Mouse (Mus musculus): ENCODE results near the gene Tmem43. TPM values are rescaled to one million over a fixed set of nuclear protein-coding genes. Genes with fewer than 3 reads are reported as not detected.

The Tmem43 gene
- total RNA-seq, 1 experiment, result 87.5 TPM

DNA sequence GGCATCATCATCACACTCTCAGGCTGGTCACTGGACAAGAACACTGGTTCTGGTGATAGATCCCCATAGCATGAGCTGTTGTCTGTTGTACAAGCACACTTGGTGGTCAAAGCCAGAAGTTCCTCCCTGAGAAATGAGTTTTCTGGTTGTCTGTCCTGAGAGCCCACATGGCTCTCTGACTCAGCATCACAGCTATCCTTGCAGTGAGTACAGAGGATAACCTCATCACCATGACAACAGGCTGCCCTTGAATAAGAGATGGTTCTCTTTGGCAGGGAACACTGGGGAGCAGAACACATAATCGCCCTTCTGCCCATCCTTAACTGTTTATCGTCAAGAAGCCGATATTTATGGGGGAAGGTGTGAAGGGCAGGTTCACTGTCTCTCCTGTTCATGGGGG is 28.2 kb upstream of the Tmem43 start:
- no peaks in the 10 kb centered on the region for H3K9me3 ChIP-seq (ENCODE audit: control insufficient read depth, insufficient read depth, low read depth, low read length)
- H3K4me3 ChIP-seq (ENCODE audit: insufficient read depth in 1 of 2, low read depth in 1 of 2, low read length in 2 of 2, poor library complexity in 1 of 2, severe bottlenecking in 1 of 2), result no peak overlapping the region
- H3K27ac ChIP-seq (ENCODE audit: insufficient read depth, low read depth, low read length, poor library complexity, severe bottlenecking), result no peak overlapping the region
- TF ChIP-seq ZNF384 (IDR thresholded peaks at IDR 0.05; ENCODE audit: low read depth, low read length) (no peak), ZC3H11A (IDR thresholded peaks at IDR 0.05; ENCODE audit: borderline replicate concordance, low read depth, low read length) (no peak)
- in situ Hi-C loops (cut with MboI; ENCODE audit: low sequenced_read_pairs in 2 of 2, unreplicated experiment in 2 of 2), result no loop called here
- no peaks in the 10 kb centered on the region for H3K36me3 ChIP-seq (ENCODE audit: control insufficient read depth, insufficient read depth, low read length, poor library complexity, severe bottlenecking)
- no peak overlapping the region for H3K9ac ChIP-seq (ENCODE audit: insufficient read depth, low read depth, low read length, poor library complexity, severe bottlenecking)
- DNase-seq (ENCODE audit: low read depth, low spot score), result no peak
- H3K4me1 ChIP-seq (ENCODE audit: control insufficient read depth in 2 of 2, insufficient read depth in 2 of 2, low read length in 2 of 2, poor library complexity in 1 of 2), result peaks cover 0 to 3% of the 10 kb centered on the region in 2 experiments; a peak in 1 of 4 replicates

GRCm38 (mm10) chr6:91449472-91450225 is 23.9 kb upstream of the Tmem43 start:
- Histone ChIP-seq H3K9ac (ENCODE audit: insufficient read depth, low read depth, low read length, poor library complexity, severe bottlenecking) (no peak overlapping the region), H3K27ac (ENCODE audit: insufficient read depth, low read depth, low read length, poor library complexity, severe bottlenecking) (no peak overlapping the region), H3K4me1 (ENCODE audit: control insufficient read depth in 2 of 2, insufficient read depth in 2 of 2, low read length in 2 of 2, poor library complexity in 1 of 2) (0 out of 4 replicates have a peak, but pooled peaks cover 0 to 2% of the 10 kb centered on the region in 2 experiments), H3K4me3 (ENCODE audit: insufficient read depth in 1 of 2, low read depth in 1 of 2, low read length in 2 of 2, poor library complexity in 1 of 2, severe bottlenecking in 1 of 2) (no peak overlapping the region), H3K36me3 (ENCODE audit: control insufficient read depth, insufficient read depth, low read length, poor library complexity, severe bottlenecking) (no peaks in the 10 kb centered on the region), H3K9me3 (ENCODE audit: control insufficient read depth, insufficient read depth, low read depth, low read length) (no peaks in the 10 kb centered on the region)
- no peak for DNase-seq (ENCODE audit: low read depth, low spot score)
- no peak for TF ChIP-seq MAFK (IDR thresholded peaks at IDR 0.05; ENCODE audit: insufficient read depth, low read depth, low read length)
- in situ Hi-C loops (cut with MboI; ENCODE audit: low sequenced_read_pairs in 2 of 2, unreplicated experiment in 2 of 2), result no loop called here

DNA sequence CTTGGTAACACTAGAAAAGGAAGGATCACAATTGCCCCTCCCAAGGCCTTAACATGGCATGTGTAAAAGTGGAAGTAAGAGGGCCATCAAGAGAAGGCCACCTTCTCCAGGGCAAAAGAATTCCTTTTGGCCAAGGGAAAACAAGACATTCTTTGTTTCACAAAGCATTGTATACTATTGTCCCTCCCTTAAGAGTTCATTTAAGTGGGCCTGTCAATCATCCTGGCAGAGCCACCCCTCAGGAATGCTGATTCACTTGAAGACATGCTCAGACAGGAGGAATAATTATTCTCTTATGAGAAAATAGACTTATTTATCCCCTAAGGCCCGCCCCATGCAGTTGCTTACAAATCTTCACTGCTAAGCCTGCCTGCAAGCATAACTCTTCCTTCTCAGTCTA is 21.4 kb upstream of the Tmem43 start:
- H3K9me3 ChIP-seq (ENCODE audit: control insufficient read depth, insufficient read depth, low read depth, low read length), result no peaks in the 10 kb centered on the region
- no peaks in the 10 kb centered on the region for H3K36me3 ChIP-seq (ENCODE audit: control insufficient read depth, insufficient read depth, low read length, poor library complexity, severe bottlenecking)
- H3K9ac ChIP-seq (ENCODE audit: insufficient read depth, low read depth, low read length, poor library complexity, severe bottlenecking), result no peak overlapping the region
- H3K27ac ChIP-seq (ENCODE audit: insufficient read depth, low read depth, low read length, poor library complexity, severe bottlenecking), result no peak overlapping the region
- 0 out of 4 replicates have a peak, but pooled peaks cover 0 to 2% of the 10 kb centered on the region in 2 experiments for H3K4me1 ChIP-seq (ENCODE audit: control insufficient read depth in 2 of 2, insufficient read depth in 2 of 2, low read length in 2 of 2, poor library complexity in 1 of 2)
- DNase-seq (ENCODE audit: low read depth, low spot score), result no peak
- H3K4me3 ChIP-seq (ENCODE audit: insufficient read depth in 1 of 2, low read depth in 1 of 2, low read length in 2 of 2, poor library complexity in 1 of 2, severe bottlenecking in 1 of 2), result no peak overlapping the region
- TF ChIP-seq MAFK (IDR thresholded peaks at IDR 0.05; ENCODE audit: insufficient read depth, low read depth, low read length), result 0 out of 2 replicates have a peak, but pooled peaks have one; percentile 7
- TF ChIP-seq ZC3H11A (IDR thresholded peaks at IDR 0.05; ENCODE audit: borderline replicate concordance, low read depth, low read length), result no peak
- in situ Hi-C loops (cut with MboI; ENCODE audit: low sequenced_read_pairs in 2 of 2, unreplicated experiment in 2 of 2), result no loop called here

- no peak for DNase-seq (ENCODE audit: low read depth, low spot score)
- Histone ChIP-seq H3K4me1 (ENCODE audit: control insufficient read depth in 2 of 2, insufficient read depth in 2 of 2, low read length in 2 of 2, poor library complexity in 1 of 2) (0 out of 4 replicates have a peak, but pooled peaks cover 0 to 2% of the 10 kb centered on the region in 2 experiments), H3K9me3 (ENCODE audit: control insufficient read depth, insufficient read depth, low read depth, low read length) (no peaks in the 10 kb centered on the region), H3K4me3 (ENCODE audit: insufficient read depth in 1 of 2, low read depth in 1 of 2, low read length in 2 of 2, poor library complexity in 1 of 2, severe bottlenecking in 1 of 2) (no peak overlapping the region), H3K27ac (ENCODE audit: insufficient read depth, low read depth, low read length, poor library complexity, severe bottlenecking) (no peak overlapping the region), H3K9ac (ENCODE audit: insufficient read depth, low read depth, low read length, poor library complexity, severe bottlenecking) (no peak overlapping the region), H3K36me3 (ENCODE audit: control insufficient read depth, insufficient read depth, low read length, poor library complexity, severe bottlenecking) (no peaks in the 10 kb centered on the region)
- TF ChIP-seq ZNF384 (IDR thresholded peaks at IDR 0.05; ENCODE audit: low read depth, low read length) (no peak), CHD2 (IDR thresholded peaks at IDR 0.05; ENCODE audit: low read depth, low read length) (no peak), ZC3H11A (IDR thresholded peaks at IDR 0.05; ENCODE audit: borderline replicate concordance, low read depth, low read length) (no peak), HCFC1 (IDR thresholded peaks at IDR 0.05; ENCODE audit: borderline replicate concordance, insufficient read depth, low read length) (no peak), MAFK (IDR thresholded peaks at IDR 0.05; ENCODE audit: insufficient read depth, low read depth, low read length) (no peak)
- in situ Hi-C loops (cut with MboI; ENCODE audit: low sequenced_read_pairs in 2 of 2, unreplicated experiment in 2 of 2), result no loop called here
These were observed 19.0 kb upstream of the Tmem43 start for GRCm38 (mm10) chr6:91454546-91454945.

DNA sequence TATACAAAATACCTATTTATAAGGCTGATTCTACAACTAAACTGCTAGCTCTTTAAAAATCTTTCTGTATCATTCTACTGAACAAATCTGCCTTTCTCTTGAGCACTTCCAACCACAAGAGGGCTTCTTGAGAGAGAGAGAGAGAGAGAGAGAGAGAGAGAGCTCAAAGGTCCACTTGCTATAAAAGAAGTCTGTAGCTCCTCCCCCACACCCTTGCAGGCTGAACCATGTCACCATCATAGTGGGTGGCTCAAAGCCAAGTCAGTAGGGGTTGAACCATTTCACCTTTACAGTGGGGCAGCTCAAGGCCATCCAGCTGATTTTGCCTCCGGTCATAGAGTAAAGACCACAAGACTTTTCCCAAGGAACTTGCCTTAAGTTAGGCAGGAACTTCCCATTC is 14.0 kb upstream of the Tmem43 start:
- in situ Hi-C loops (cut with MboI; ENCODE audit: low sequenced_read_pairs in 2 of 2, unreplicated experiment in 2 of 2), result no loop called here
- no peak for TF ChIP-seq ZNF384 (IDR thresholded peaks at IDR 0.05; ENCODE audit: low read depth, low read length)
- no peak for TF ChIP-seq MAFK (IDR thresholded peaks at IDR 0.05; ENCODE audit: insufficient read depth, low read depth, low read length)
- no peak for TF ChIP-seq ZC3H11A (IDR thresholded peaks at IDR 0.05; ENCODE audit: borderline replicate concordance, low read depth, low read length)
- no peak for TF ChIP-seq CHD2 (IDR thresholded peaks at IDR 0.05; ENCODE audit: low read depth, low read length)
- TF ChIP-seq HCFC1 (IDR thresholded peaks at IDR 0.05; ENCODE audit: borderline replicate concordance, insufficient read depth, low read length), result no peak
- H3K9me3 ChIP-seq (ENCODE audit: control insufficient read depth, insufficient read depth, low read depth, low read length), result no peaks in the 10 kb centered on the region
- DNase-seq (ENCODE audit: low read depth, low spot score), result no peak
- H3K4me3 ChIP-seq (ENCODE audit: insufficient read depth in 1 of 2, low read depth in 1 of 2, low read length in 2 of 2, poor library complexity in 1 of 2, severe bottlenecking in 1 of 2), result no peak overlapping the region
- H3K4me1 ChIP-seq (ENCODE audit: control insufficient read depth in 2 of 2, insufficient read depth in 2 of 2, low read length in 2 of 2, poor library complexity in 1 of 2), result no peaks in the 10 kb centered on the region
- H3K9ac ChIP-seq (ENCODE audit: insufficient read depth, low read depth, low read length, poor library complexity, severe bottlenecking), result no peak overlapping the region
- no peak overlapping the region for H3K27ac ChIP-seq (ENCODE audit: insufficient read depth, low read depth, low read length, poor library complexity, severe bottlenecking)
- H3K36me3 ChIP-seq (ENCODE audit: control insufficient read depth, insufficient read depth, low read length, poor library complexity, severe bottlenecking), result peaks cover 9% of the 10 kb centered on the region

Data from ES-E14 (cell line).